Mouse (Mus musculus): ENCODE measurements around the gene Adrb1.
"Not testable (repeated sequence)": the region's sequence is repeated elsewhere in the genome, so short reads cannot be mapped to it uniquely, and the experiment has no call there.

GRCm38 (mm10) chr19:56778532-56778931, 56.5 kb downstream of the Adrb1 start:
- TF ChIP-seq CTCF (IDR thresholded peaks at IDR 0.05; ENCODE audit: insufficient read depth, low read length); POLR2A (IDR thresholded peaks at IDR 0.05; ENCODE audit: borderline replicate concordance, extremely low read depth, low read depth, low read length): not testable (repeated sequence)

Measured in lung, adult 2 months (tissue).